26 mouse cellular contexts compared by ENCODE assay signal in genomic region chr15:77142352-77142751, GRCm38 (mm10).
DNase-seq lines count a peak whose midpoint lies in the region; ATAC-seq and TF ChIP-seq lines count a peak whose summit lies in the region.
"Had no signal": no experiment of that assay in that cellular context is flagged by ENCODE, and none has a peak within 500 bp of the region (broad histone marks: within the 10 kb centered on the region; RNA-seq: fewer than 3 reads in every experiment).

No protein-coding gene starts in this region.

- no peak overlapping the region for H3K9ac ChIP-seq in hindbrain, embryonic 13.5 days
- H3K9ac ChIP-seq in hindbrain, embryonic 12.5 days = no peak overlapping the region
- H3K9ac ChIP-seq in neural tube, embryonic 13.5 days = peak overlapping the region; percentile 17; the same call in 1 of the 2 replicates
- H3K9ac ChIP-seq: embryonic facial prominence, embryonic 13.5 days; forebrain, embryonic 15.5 days; limb, embryonic 15.5 days; lung, embryonic 15.5 days had no signal

- no peak for DNase-seq in gastrocnemius, adult 2 months
- DNase-seq in gastrocnemius, adult 18-20 months (ENCODE audit: low spot score) = no peak
- DNase-seq in neural tube, embryonic 10.5 days (ENCODE audit: extremely low spot score, low spot score) = no peak
- no peak for DNase-seq in left cerebral cortex, adult 11 months (ENCODE audit: low spot score)
- DNase-seq in urinary bladder, postnatal 36 days (ENCODE audit: low spot score in 2 of 2) = no peak
- DNase-seq: adrenal gland, adult 2 months; adrenal gland, postnatal 36 days; kidney, adult 18-20 months; kidney, postnatal 36 days; retina, postnatal 1 day; right cerebral cortex, postnatal 14 days; thymus, adult 18-20 months; thymus, postnatal 25 days had no signal

- no peaks in the 10 kb centered on the region for H3K27me3 ChIP-seq in hindbrain, embryonic 13.5 days
- no peaks in the 10 kb centered on the region for H3K27me3 ChIP-seq in hindbrain, embryonic 12.5 days
- H3K27me3 ChIP-seq in neural tube, embryonic 13.5 days = no peaks in the 10 kb centered on the region
- H3K27me3 ChIP-seq: embryonic facial prominence, embryonic 13.5 days; forebrain, embryonic 15.5 days; limb, embryonic 15.5 days; lung, embryonic 15.5 days had no signal

- no peak overlapping the region for H3K4me3 ChIP-seq in gastrocnemius, adult 2 months
- H3K4me3 ChIP-seq in hindbrain, embryonic 13.5 days = no peak overlapping the region
- no peak overlapping the region for H3K4me3 ChIP-seq in hindbrain, embryonic 12.5 days
- H3K4me3 ChIP-seq in neural tube, embryonic 13.5 days = no peak overlapping the region
- H3K4me3 ChIP-seq: embryonic facial prominence, embryonic 13.5 days; forebrain, embryonic 10.5 days; forebrain, embryonic 15.5 days; heart, adult 2 months; limb, embryonic 10.5 days; limb, embryonic 15.5 days; lung, embryonic 15.5 days had no signal

- WGBS in hindbrain, embryonic 13.5 days = 76% methylated on average over 6 of the region's 6 CpGs
- 73% methylated on average over 6 of the region's 6 CpGs for WGBS in hindbrain, embryonic 12.5 days
- 76% methylated on average over 6 of the region's 6 CpGs for WGBS in neural tube, embryonic 13.5 days

- ATAC-seq in hindbrain, embryonic 13.5 days (ENCODE audit: low FRiP score) = no peak
- no peak for ATAC-seq in hindbrain, embryonic 12.5 days (ENCODE audit: low FRiP score)
- ATAC-seq in neural tube, embryonic 13.5 days (ENCODE audit: low read depth) = no peak
- ATAC-seq: activated CD4-positive, CD25-positive, alpha-beta regulatory T cell, adult 4 months; forebrain, embryonic 15.5 days; midbrain, embryonic 16.5 days had no signal

- H3K9me3 ChIP-seq in hindbrain, embryonic 13.5 days = no peaks in the 10 kb centered on the region
- no peaks in the 10 kb centered on the region for H3K9me3 ChIP-seq in hindbrain, embryonic 12.5 days (replicated peaks)
- no peaks in the 10 kb centered on the region for H3K9me3 ChIP-seq in neural tube, embryonic 13.5 days
- H3K9me3 ChIP-seq: embryonic facial prominence, embryonic 13.5 days; forebrain, embryonic 10.5 days; forebrain, embryonic 15.5 days; limb, embryonic 10.5 days; limb, embryonic 15.5 days; lung, embryonic 15.5 days had no signal

- H3K4me1 ChIP-seq in hindbrain, embryonic 13.5 days (replicated peaks) = peaks cover 83% of the 10 kb centered on the region
- peaks cover 38% of the 10 kb centered on the region for H3K4me1 ChIP-seq in hindbrain, embryonic 12.5 days
- H3K4me1 ChIP-seq in neural tube, embryonic 13.5 days (replicated peaks) = peaks cover 89% of the 10 kb centered on the region

- peak overlapping the region; percentile 56 for H3K27ac ChIP-seq in gastrocnemius, adult 2 months
- H3K27ac ChIP-seq in hindbrain, embryonic 13.5 days = 0 out of 2 replicates have a peak overlapping the region, but pooled peaks have one; percentile 23
- H3K27ac ChIP-seq in hindbrain, embryonic 12.5 days = no peak overlapping the region
- H3K27ac ChIP-seq in neural tube, embryonic 13.5 days (replicated peaks) = no peak overlapping the region
- H3K27ac ChIP-seq: embryonic facial prominence, embryonic 13.5 days; forebrain, embryonic 10.5 days; forebrain, embryonic 15.5 days; heart, adult 2 months; limb, embryonic 10.5 days; limb, embryonic 15.5 days; lung, embryonic 15.5 days had no signal

- peaks cover 3% of the 10 kb centered on the region for H3K36me3 ChIP-seq in hindbrain, embryonic 13.5 days
- no peaks in the 10 kb centered on the region for H3K36me3 ChIP-seq in hindbrain, embryonic 12.5 days
- peaks cover 4% of the 10 kb centered on the region; the same call in 1 of the 2 replicates for H3K36me3 ChIP-seq in neural tube, embryonic 13.5 days
- H3K36me3 ChIP-seq: forebrain, embryonic 10.5 days; forebrain, embryonic 15.5 days; lung, embryonic 15.5 days had no signal

- no peak for TF ChIP-seq CTCF in gastrocnemius, adult 2 months (IDR thresholded peaks at IDR 0.05)

- intact Hi-C loops in gastrocnemius, adult 2 months (cut with DNase I) = no loop called here

- no peak overlapping the region for H3K4me2 ChIP-seq in hindbrain, embryonic 13.5 days
- H3K4me2 ChIP-seq in hindbrain, embryonic 12.5 days (replicated peaks) = no peak overlapping the region
- no peak overlapping the region for H3K4me2 ChIP-seq in neural tube, embryonic 13.5 days
- H3K4me2 ChIP-seq: embryonic facial prominence, embryonic 13.5 days; forebrain, embryonic 15.5 days; limb, embryonic 15.5 days; lung, embryonic 15.5 days; midbrain, embryonic 11.5 days had no signal

Comparison
In these comparisons a context has a peak if more than half of its experiments do, and no peak if none do; other contexts are left out.
1. H3K27ac ChIP-seq: peak in gastrocnemius, adult 2 months (single experiment) and hindbrain, embryonic 13.5 days (single experiment); none in hindbrain, embryonic 12.5 days (single experiment) and neural tube, embryonic 13.5 days (single experiment).